Mouse (Mus musculus): ENCODE measurements around the gene Ccdc110. TPM values are rescaled to one million over a fixed set of nuclear protein-coding genes. Genes with fewer than 3 reads are reported as not detected.

The Ccdc110 gene
- polyA plus RNA-seq (2012; rRNA removed), result not detected in 2 replicates

DNA sequence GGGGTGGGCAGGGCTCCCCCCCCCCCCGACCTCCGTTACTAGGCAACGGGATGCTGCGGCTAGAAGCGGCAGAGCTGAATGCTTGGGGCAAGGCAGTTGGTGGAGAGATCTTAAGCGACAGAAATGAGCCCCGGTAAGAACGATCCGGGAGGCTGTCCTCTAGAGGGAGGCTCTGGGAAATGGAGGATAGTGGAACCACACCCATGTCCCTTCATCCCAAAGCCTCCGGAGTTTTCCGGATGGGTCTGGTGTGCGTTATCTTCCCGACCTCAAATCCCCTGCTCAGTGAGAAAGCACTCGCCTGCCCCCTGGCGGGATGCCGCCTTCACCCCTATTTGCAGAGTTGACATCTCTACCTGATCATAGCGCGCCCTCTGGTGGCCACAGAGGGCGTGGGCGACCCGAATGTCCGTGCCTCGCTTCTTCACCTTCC lies at the start of gene Ccdc110:
Ccdc110 (plus strand) TSS at position 38 of the 433 bp plus-strand sequence.
- TF ChIP-seq POLR2A (IDR thresholded peaks at IDR 0.05; ENCODE audit: borderline replicate concordance, insufficient read depth, low read length) (no peak), CTCF (IDR thresholded peaks at IDR 0.05; ENCODE audit: borderline replicate concordance, insufficient read depth, low read depth, low read length) (peak; percentile 99)
- H3K27me3 ChIP-seq (ENCODE audit: control insufficient read depth, insufficient read depth, low read length), result no peaks in the 10 kb centered on the region; the same call in 1 of the 2 replicates
- WGBS, result under 1% methylated on average over 23 of the region's 23 CpGs
- no peaks in the 10 kb centered on the region for H3K4me1 ChIP-seq (ENCODE audit: control insufficient read depth, insufficient read depth, low read length)
- H3K4me3 ChIP-seq (replicated peaks; ENCODE audit: insufficient read depth, low read depth, low read length), result peak within 1 kb of the TSS; percentile 36
- no peak within 1 kb of the TSS for H3K27ac ChIP-seq (ENCODE audit: insufficient read depth, low read length)
- peak; percentile 85 to 90 for DNase-seq

DNA sequence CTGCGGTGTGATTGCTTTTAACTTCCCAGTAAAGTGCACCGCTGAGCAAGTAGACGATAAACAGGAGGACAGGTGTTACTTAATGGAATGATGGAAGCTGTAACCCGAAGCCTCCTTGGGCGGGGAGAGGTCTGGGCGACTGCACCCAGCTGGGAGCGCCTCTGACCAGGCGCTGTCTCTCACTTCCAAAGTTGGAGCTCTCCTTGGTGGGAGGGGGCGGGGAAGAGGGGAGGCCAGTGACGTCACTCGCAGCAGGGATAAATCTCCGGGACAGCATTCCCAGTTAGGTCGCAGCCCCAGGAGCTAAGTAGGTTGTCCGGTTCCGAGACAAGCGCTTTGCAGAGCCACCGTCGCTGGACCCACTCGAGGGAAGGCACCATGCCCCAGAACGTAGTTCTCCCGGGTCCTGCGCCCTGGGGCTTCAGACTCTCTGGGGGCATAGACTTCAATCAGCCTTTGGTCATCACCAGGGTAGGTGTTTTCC lies 49.2 kb upstream of the Ccdc110 start, which contains the start of gene Pdlim3:
Pdlim3 (plus strand) TSS at position 260 of the 484 bp plus-strand sequence.
- DNase-seq, result no peak
- Histone ChIP-seq H3K4me3 (replicated peaks; ENCODE audit: insufficient read depth, low read depth, low read length) (peak within 1 kb of the TSS; percentile 8), H3K27me3 (ENCODE audit: control insufficient read depth, insufficient read depth, low read length) (no peaks in the 10 kb centered on the region; the same call in 1 of the 2 replicates), H3K4me1 (ENCODE audit: control insufficient read depth, insufficient read depth, low read length) (no peaks in the 10 kb centered on the region), H3K27ac (ENCODE audit: insufficient read depth, low read length) (no peak within 1 kb of the TSS)
- 1% methylated on average over 22 of the region's 22 CpGs for WGBS
- TF ChIP-seq CTCF (IDR thresholded peaks at IDR 0.05; ENCODE audit: borderline replicate concordance, insufficient read depth, low read depth, low read length) (no peak), POLR2A (IDR thresholded peaks at IDR 0.05; ENCODE audit: borderline replicate concordance, insufficient read depth, low read length) (no peak)

DNA sequence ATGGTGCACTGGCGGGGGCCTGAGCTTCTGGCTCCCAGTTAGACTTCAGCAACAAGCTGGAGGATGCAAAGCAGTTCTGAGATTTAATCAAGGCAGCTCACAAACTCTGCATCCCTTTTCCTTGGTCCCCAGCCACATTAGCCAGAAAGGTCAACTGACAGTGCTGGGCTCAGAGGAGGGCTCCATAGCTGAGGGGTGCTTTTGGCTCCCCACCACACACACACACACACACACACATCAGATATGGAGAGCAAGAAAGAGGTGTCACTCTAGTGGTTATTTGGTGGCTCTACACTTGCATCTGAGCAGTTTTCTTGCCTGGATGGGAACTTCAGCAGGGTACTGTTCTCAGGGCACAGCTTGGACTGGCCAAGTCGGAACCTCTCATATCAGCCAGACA lies 48.6 kb upstream of the Ccdc110 start:
- H3K4me1 ChIP-seq (ENCODE audit: control insufficient read depth, insufficient read depth, low read length), result no peaks in the 10 kb centered on the region
- H3K4me3 ChIP-seq (replicated peaks; ENCODE audit: insufficient read depth, low read depth, low read length), result no peak overlapping the region
- no peak overlapping the region for H3K27ac ChIP-seq (ENCODE audit: insufficient read depth, low read length)
- H3K27me3 ChIP-seq (ENCODE audit: control insufficient read depth, insufficient read depth, low read length), result no peaks in the 10 kb centered on the region; the same call in 1 of the 2 replicates
- TF ChIP-seq POLR2A (IDR thresholded peaks at IDR 0.05; ENCODE audit: borderline replicate concordance, insufficient read depth, low read length) (no peak), CTCF (IDR thresholded peaks at IDR 0.05; ENCODE audit: borderline replicate concordance, insufficient read depth, low read depth, low read length) (0 out of 2 replicates have a peak, but pooled peaks have one; percentile 10)
- no peak for DNase-seq
- WGBS, result 32% methylated on average over 2 of the region's 2 CpGs

DNA sequence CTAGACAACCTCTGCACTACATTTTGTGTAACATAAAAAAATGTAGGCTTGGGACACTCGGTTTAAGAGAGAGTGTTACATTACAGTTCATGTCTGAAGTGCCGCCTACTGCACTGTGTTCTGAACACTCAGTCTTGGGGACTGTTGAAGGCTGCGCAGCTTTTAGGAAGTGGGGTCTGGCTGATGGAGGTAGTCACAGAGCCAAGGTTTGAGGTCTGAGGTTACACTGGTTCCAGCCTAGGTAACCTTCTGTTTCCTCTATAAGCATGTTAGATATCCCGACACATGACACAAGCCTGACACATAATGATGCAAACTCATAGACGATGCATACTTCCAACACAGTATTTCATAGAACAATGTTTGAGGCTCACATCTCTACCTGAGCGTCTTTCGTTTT lies 44.7 kb upstream of the Ccdc110 start:
- Histone ChIP-seq H3K4me3 (replicated peaks; ENCODE audit: insufficient read depth, low read depth, low read length) (no peak overlapping the region), H3K27me3 (ENCODE audit: control insufficient read depth, insufficient read depth, low read length) (no peaks in the 10 kb centered on the region; the same call in 1 of the 2 replicates), H3K4me1 (ENCODE audit: control insufficient read depth, insufficient read depth, low read length) (no peaks in the 10 kb centered on the region), H3K27ac (ENCODE audit: insufficient read depth, low read length) (no peak overlapping the region)
- DNase-seq, result no peak
- TF ChIP-seq CTCF (IDR thresholded peaks at IDR 0.05; ENCODE audit: borderline replicate concordance, insufficient read depth, low read depth, low read length) (no peak), POLR2A (IDR thresholded peaks at IDR 0.05; ENCODE audit: borderline replicate concordance, insufficient read depth, low read length) (no peak)
- WGBS, result 95% methylated on average over 7 of the region's 7 CpGs

DNA sequence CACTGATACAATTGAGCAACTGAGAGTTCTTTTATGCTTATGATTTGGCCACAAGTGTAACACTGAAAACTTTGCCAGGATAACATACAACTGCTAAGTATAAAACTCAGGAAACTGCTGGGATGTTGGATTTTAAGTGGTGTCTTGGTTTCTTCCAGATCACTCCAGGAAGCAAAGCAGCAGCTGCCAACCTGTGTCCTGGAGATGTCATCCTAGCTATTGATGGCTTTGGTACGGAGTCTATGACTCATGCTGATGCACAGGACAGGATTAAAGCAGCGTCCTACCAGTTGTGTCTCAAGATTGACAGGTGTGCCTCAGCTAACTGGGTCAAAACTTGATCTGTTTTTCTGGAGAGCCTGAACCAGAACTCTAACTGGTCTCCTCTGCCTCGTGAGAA lies 37.8 kb upstream of the Ccdc110 start:
- Histone ChIP-seq H3K4me1 (ENCODE audit: control insufficient read depth, insufficient read depth, low read length) (no peaks in the 10 kb centered on the region), H3K27me3 (ENCODE audit: control insufficient read depth, insufficient read depth, low read length) (no peaks in the 10 kb centered on the region), H3K4me3 (replicated peaks; ENCODE audit: insufficient read depth, low read depth, low read length) (no peak overlapping the region), H3K27ac (ENCODE audit: insufficient read depth, low read length) (no peak overlapping the region)
- no peak for TF ChIP-seq POLR2A (IDR thresholded peaks at IDR 0.05; ENCODE audit: borderline replicate concordance, insufficient read depth, low read length)
- no peak for TF ChIP-seq CTCF (IDR thresholded peaks at IDR 0.05; ENCODE audit: borderline replicate concordance, insufficient read depth, low read depth, low read length)
- WGBS, result 53% methylated on average over 3 of the region's 3 CpGs
- no peak for DNase-seq

DNA sequence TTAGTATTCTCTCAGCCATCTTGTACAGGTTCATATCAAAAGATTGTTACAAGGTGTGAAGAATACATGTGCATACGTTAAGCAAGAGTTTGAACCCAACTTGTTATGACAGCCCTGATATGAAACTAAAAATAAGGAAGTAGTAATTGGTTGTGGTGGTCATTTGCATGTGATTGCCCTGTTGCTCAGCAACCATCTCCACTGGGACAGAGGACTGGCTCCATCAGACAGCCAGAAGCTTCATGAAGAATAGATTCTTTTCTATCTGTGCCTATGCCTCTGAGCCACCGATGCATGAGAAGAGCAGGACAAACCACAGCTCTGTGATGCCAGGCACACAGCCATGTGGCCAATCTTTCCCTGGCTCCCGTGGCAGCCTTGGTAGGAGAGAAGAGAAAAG lies 34.6 kb upstream of the Ccdc110 start:
- TF ChIP-seq CTCF (IDR thresholded peaks at IDR 0.05; ENCODE audit: borderline replicate concordance, insufficient read depth, low read depth, low read length) (no peak), POLR2A (IDR thresholded peaks at IDR 0.05; ENCODE audit: borderline replicate concordance, insufficient read depth, low read length) (no peak)
- no peak overlapping the region for H3K27ac ChIP-seq (ENCODE audit: insufficient read depth, low read length)
- H3K4me1 ChIP-seq (ENCODE audit: control insufficient read depth, insufficient read depth, low read length), result no peaks in the 10 kb centered on the region
- H3K4me3 ChIP-seq (replicated peaks; ENCODE audit: insufficient read depth, low read depth, low read length), result no peak overlapping the region
- no peak for DNase-seq
- no peaks in the 10 kb centered on the region for H3K27me3 ChIP-seq (ENCODE audit: control insufficient read depth, insufficient read depth, low read length)
- 13% methylated on average over 3 of the region's 3 CpGs for WGBS

DNA sequence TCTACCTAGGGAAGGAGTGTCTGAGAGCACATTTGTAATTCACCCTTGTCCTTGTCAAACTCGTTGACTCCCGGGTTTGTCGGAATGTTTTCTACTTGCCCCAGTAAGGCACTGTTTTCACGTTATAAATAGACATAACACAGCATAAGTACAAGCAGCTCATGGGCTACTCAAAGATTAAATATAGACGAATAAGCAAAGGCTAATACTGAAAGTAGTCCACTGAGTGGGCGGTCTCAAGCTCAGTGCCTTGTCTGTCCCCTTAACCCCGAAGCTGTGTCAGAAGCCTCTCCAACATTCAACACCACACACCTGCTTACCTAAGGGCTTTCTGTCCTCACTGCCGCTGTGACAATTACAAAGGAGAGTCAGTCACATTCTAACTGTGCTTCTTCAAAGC lies 32.8 kb upstream of the Ccdc110 start:
- no peaks in the 10 kb centered on the region for H3K27me3 ChIP-seq (ENCODE audit: control insufficient read depth, insufficient read depth, low read length)
- no peak overlapping the region for H3K27ac ChIP-seq (ENCODE audit: insufficient read depth, low read length)
- H3K4me3 ChIP-seq (replicated peaks; ENCODE audit: insufficient read depth, low read depth, low read length), result no peak overlapping the region
- H3K4me1 ChIP-seq (ENCODE audit: control insufficient read depth, insufficient read depth, low read length), result no peaks in the 10 kb centered on the region
- no peak for TF ChIP-seq CTCF (IDR thresholded peaks at IDR 0.05; ENCODE audit: borderline replicate concordance, insufficient read depth, low read depth, low read length)
- TF ChIP-seq POLR2A (IDR thresholded peaks at IDR 0.05; ENCODE audit: borderline replicate concordance, insufficient read depth, low read length), result no peak
- DNase-seq, result no peak
- 84% methylated on average over 8 of the region's 8 CpGs for WGBS

DNA sequence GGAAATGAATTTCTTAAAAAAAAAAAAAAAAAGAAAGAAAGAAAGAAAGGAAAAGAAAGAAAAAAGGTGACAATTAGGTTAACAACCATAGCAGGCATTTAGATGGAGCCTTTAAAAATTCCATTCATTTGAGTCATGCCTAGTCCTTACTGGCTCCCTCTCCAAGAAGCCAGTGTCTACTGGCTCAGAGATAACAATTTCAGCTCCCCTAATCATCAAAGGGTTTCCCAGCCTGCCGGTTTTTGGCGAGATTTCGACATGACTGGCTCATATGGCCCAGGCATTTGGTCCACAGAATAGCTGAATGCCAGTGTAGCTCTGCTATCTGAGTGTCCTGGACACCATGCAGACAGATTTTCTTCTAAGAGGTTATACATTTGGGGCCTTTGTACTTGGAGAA lies 30.8 kb upstream of the Ccdc110 start:
- Histone ChIP-seq H3K4me3 (replicated peaks; ENCODE audit: insufficient read depth, low read depth, low read length) (no peak overlapping the region), H3K27ac (ENCODE audit: insufficient read depth, low read length) (no peak overlapping the region), H3K4me1 (ENCODE audit: control insufficient read depth, insufficient read depth, low read length) (no peaks in the 10 kb centered on the region), H3K27me3 (ENCODE audit: control insufficient read depth, insufficient read depth, low read length) (no peaks in the 10 kb centered on the region)
- TF ChIP-seq CTCF (IDR thresholded peaks at IDR 0.05; ENCODE audit: borderline replicate concordance, insufficient read depth, low read depth, low read length) (no peak), POLR2A (IDR thresholded peaks at IDR 0.05; ENCODE audit: borderline replicate concordance, insufficient read depth, low read length) (no peak)
- DNase-seq, result no peak
- WGBS, result 3% methylated on average over 3 of the region's 3 CpGs
